Mouse (Mus musculus) heart, embryonic 11.5 days (tissue): ENCODE measurements around the gene Tulp3. TPM values are rescaled to one million over a fixed set of nuclear protein-coding genes. Genes with fewer than 3 reads are reported as not detected.

Experiments
- ATAC-seq: fragments of 200-750 bp; cut with Nextera tagmentation; replicated peaks from 2 replicates; pipeline ENCODE4 v1.8.0; 2017; ENCODE audit warnings: moderate library complexity; ENCODE audit not compliant: insufficient number of reproducible peaks, low FRiP score, low TSS enrichment
- H3K27ac ChIP-seq: fragments of 300-500 bp; sonication (generic); 2 replicates; pipeline ENCODE4 v1.5.1; 2014; ENCODE audit warnings: mild to moderate bottlenecking, low read depth, low read length
- H3K27me3 ChIP-seq: fragments of 300-500 bp; sonication (generic); 2 replicates; pipeline ENCODE4 v1.6.1; 2014; ENCODE audit warnings: mild to moderate bottlenecking, low read length, mixed read lengths; ENCODE audit not compliant: control insufficient read depth, insufficient read depth
- H3K36me3 ChIP-seq: fragments of 300-500 bp; sonication (generic); 2 replicates; pipeline ENCODE4 v1.6.1; 2014; ENCODE audit warnings: mild to moderate bottlenecking, low read length, moderate library complexity, mixed read lengths; ENCODE audit not compliant: control insufficient read depth, insufficient read depth
- H3K4me1 ChIP-seq: fragments of 300-500 bp; sonication (generic); 2 replicates; pipeline ENCODE4 v1.6.1; 2014; ENCODE audit warnings: low read length; ENCODE audit not compliant: control insufficient read depth, insufficient read depth
- H3K4me2 ChIP-seq: fragments of 300-500 bp; sonication (generic); 2 replicates; pipeline ENCODE4 v1.6.1; 2014; ENCODE audit warnings: mild to moderate bottlenecking, moderate library complexity
- H3K4me3 ChIP-seq: fragments of 300-500 bp; sonication (generic); 2 replicates; pipeline ENCODE4 v1.5.1; 2014; ENCODE audit warnings: low read depth, low read length
- H3K9ac ChIP-seq: fragments of 300-500 bp; sonication (generic); 2 replicates; pipeline ENCODE4 v1.6.1; 2014; ENCODE audit warnings: mild to moderate bottlenecking, low read depth, low read length, moderate library complexity
- H3K9me3 ChIP-seq: fragments of 300-500 bp; sonication (generic); replicated peaks from 2 replicates; pipeline ENCODE4 v1.6.1; 2016; ENCODE audit warnings: low read length; ENCODE audit not compliant: control insufficient read depth
- WGBS: fragments of 180-500 bp; shearing (Covaris S2); extraction: QIAGEN DNeasy Blood & Tissue Kit; methylation state at CpG from one replicate; pipeline ENCODE4 v1.1.7; 2014; ENCODE audit not compliant: insufficient replicate concordance; 5-methylcytosine and 5-hydroxymethylcytosine counted together
- polyA plus RNA-seq: library from polyadenylated mRNA; unstranded; fragments of >200 nt; fragmentation: Nextera tagmentation; extraction: Ambion mirVana; gene quantifications from 2 replicates; pipeline ENCODE4 v1.2.1, GENCODE M21; 2014

Tulp3 gene
- polyA plus RNA-seq, 1 experiment from 2014 or later = 14.9 TPM

DNA sequence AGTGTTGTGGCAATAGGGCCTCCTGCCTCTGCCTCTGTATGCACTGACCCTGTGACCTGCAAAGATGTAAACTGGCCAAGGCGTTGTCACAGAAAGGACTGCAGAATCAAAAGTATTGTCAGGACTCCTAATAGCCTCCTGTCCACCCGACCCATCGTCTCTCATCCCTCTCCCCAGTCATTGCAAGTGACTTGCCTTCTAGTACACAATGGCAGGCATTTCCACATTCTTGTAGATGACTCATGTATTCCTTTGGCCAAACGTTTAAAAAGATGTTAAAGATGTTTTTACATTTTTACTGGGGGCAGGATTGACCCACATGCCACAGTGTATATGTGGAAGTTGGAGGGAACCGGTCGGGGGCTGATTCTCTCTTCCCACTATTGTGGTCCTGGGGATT lies 9.1 kb upstream of the Tulp3 start:
- no peak overlapping the region for H3K4me3 ChIP-seq
- 77% methylated on average over 6 of the region's 6 CpGs for WGBS
- H3K27me3 ChIP-seq = no peaks in the 10 kb centered on the region
- no peak overlapping the region for H3K9ac ChIP-seq
- peaks cover 29% of the 10 kb centered on the region for H3K36me3 ChIP-seq
- no peaks in the 10 kb centered on the region for H3K9me3 ChIP-seq
- H3K4me1 ChIP-seq = peaks cover 11% of the 10 kb centered on the region
- no peak for ATAC-seq
- H3K27ac ChIP-seq = no peak overlapping the region
- no peak overlapping the region for H3K4me2 ChIP-seq

- peaks cover 25% of the 10 kb centered on the region for H3K36me3 ChIP-seq
- peak overlapping the region; percentile 96 for H3K4me3 ChIP-seq
- H3K9me3 ChIP-seq = no peaks in the 10 kb centered on the region
- H3K4me2 ChIP-seq = peak overlapping the region; percentile 85
- H3K27ac ChIP-seq = peak overlapping the region; percentile 96
- peak overlapping the region; percentile 86 for H3K9ac ChIP-seq
- 2% methylated on average over 46 of the region's 46 CpGs for WGBS
- H3K27me3 ChIP-seq = no peaks in the 10 kb centered on the region
- H3K4me1 ChIP-seq = peaks cover 11% of the 10 kb centered on the region
- peak; percentile 32; the same call in 1 of the 2 replicates for ATAC-seq
Observed at GRCm38 (mm10) chr6:128363007-128363825, 7.6 kb upstream of the Tulp3 start.

- peak; percentile 86 for ATAC-seq
- Histone ChIP-seq H3K9ac (peak within 1 kb of the TSS; percentile 86), H3K36me3 (peaks cover 25% of the 10 kb centered on the region), H3K27me3 (no peaks in the 10 kb centered on the region), H3K4me1 (peaks cover 11% of the 10 kb centered on the region), H3K27ac (peak within 1 kb of the TSS; percentile 96), H3K4me3 (peak within 1 kb of the TSS; percentile 96), H3K4me2 (peak within 1 kb of the TSS; percentile 85), H3K9me3 (no peaks in the 10 kb centered on the region)
- WGBS = under 1% methylated on average over 58 of the region's 76 CpGs
Observed at GRCm38 (mm10) chr6:128362381-128363006, 6.8 kb upstream of the Tulp3 start, which contains the start of the genes Rhno1 and Foxm1. TSS of gene Rhno1 (minus strand) at chr6:128362911. TSS of gene Foxm1 (plus strand) at chr6:128362967.

DNA sequence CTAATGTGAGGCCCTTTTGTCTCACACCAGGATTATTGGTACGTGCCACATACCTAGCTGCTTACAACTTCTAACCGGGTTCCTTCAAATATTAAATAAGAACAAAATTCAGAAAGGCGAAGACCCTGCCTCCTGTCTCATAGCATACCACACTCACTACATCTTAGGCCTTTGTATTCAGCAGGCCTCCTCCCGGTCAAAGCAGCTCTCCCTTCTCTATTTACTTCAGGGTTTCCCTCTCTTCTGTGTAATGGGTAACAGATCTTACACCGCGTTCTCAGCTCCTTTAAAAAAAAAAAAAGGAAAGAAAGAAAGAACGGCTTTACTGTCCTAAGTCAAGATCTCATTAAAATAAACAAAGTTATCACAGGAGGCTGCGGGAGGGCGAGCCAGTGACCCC lies 6.2 kb upstream of the Tulp3 start:
- peak overlapping the region; percentile 96 for H3K4me3 ChIP-seq
- no peaks in the 10 kb centered on the region for H3K27me3 ChIP-seq
- H3K36me3 ChIP-seq = peaks cover 20% of the 10 kb centered on the region
- peaks cover 11% of the 10 kb centered on the region for H3K4me1 ChIP-seq
- H3K9me3 ChIP-seq = no peaks in the 10 kb centered on the region
- peak overlapping the region; percentile 85 for H3K4me2 ChIP-seq
- WGBS = 18% methylated on average over 9 of the region's 9 CpGs
- peak overlapping the region; percentile 86 for H3K9ac ChIP-seq
- ATAC-seq = no peak
- H3K27ac ChIP-seq = peak overlapping the region; percentile 96

DNA sequence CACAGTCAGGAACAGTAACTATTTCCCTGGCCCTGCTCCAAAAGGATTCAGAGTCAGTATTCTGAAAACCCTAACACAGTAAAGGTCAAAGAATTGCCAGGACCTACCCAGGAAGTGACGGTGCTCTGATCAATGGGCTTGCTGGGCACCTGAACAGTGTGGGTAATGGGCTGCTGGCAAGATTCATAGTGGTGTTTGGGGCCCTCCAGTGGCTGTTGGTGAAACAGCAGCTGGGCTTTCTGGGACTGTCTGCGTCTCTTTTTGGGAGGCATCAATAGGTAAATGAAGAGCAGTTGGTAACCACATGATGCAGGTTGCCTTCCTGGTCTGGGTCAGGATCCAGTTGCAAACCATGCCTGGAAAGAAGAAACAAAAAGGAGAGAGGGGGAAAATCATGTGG lies 3.3 kb upstream of the Tulp3 start:
- Histone ChIP-seq H3K9me3 (no peaks in the 10 kb centered on the region), H3K4me2 (no peak overlapping the region), H3K27ac (no peak overlapping the region), H3K4me1 (peaks cover 14% of the 10 kb centered on the region), H3K27me3 (no peaks in the 10 kb centered on the region), H3K9ac (no peak overlapping the region), H3K36me3 (peaks cover 11% of the 10 kb centered on the region; the same call in 1 of the 2 replicates), H3K4me3 (no peak overlapping the region)
- no peak for ATAC-seq
- 41% methylated on average over 2 of the region's 2 CpGs for WGBS

- Histone ChIP-seq H3K4me3 (peak overlapping the region; percentile 65), H3K4me1 (peaks cover 4% of the 10 kb centered on the region; the same call in 1 of the 2 replicates), H3K4me2 (peak overlapping the region; percentile 84), H3K9me3 (no peaks in the 10 kb centered on the region), H3K27me3 (no peaks in the 10 kb centered on the region), H3K27ac (peak overlapping the region; percentile 73), H3K9ac (peak overlapping the region; percentile 73), H3K36me3 (peaks cover 13% of the 10 kb centered on the region; the same call in 1 of the 2 replicates)
- peak; percentile 46 for ATAC-seq
- under 1% methylated on average over 26 of the region's 28 CpGs for WGBS
Observed at GRCm38 (mm10) chr6:128355201-128355681, 410 bp downstream of the Tulp3 start.

GRCm38 (mm10) chr6:128354140-128354539 lies 1.5 kb downstream of the Tulp3 start:
- no peaks in the 10 kb centered on the region for H3K27me3 ChIP-seq
- H3K27ac ChIP-seq = no peak overlapping the region
- no peak for ATAC-seq
- H3K4me3 ChIP-seq = no peak overlapping the region
- peaks cover 13% of the 10 kb centered on the region; the same call in 1 of the 2 replicates for H3K36me3 ChIP-seq
- H3K9me3 ChIP-seq = no peaks in the 10 kb centered on the region
- H3K9ac ChIP-seq = no peak overlapping the region
- 0 out of 2 replicates have a peak, but pooled peaks cover 4% of the 10 kb centered on the region for H3K4me1 ChIP-seq
- no peak overlapping the region for H3K4me2 ChIP-seq
- 58% methylated on average over 3 of the region's 3 CpGs for WGBS

GRCm38 (mm10) chr6:128349711-128350110 lies 5.9 kb downstream of the Tulp3 start:
- WGBS = 63% methylated on average over 7 of the region's 7 CpGs
- Histone ChIP-seq H3K4me2 (no peak overlapping the region), H3K9me3 (no peaks in the 10 kb centered on the region), H3K9ac (no peak overlapping the region), H3K27me3 (no peaks in the 10 kb centered on the region), H3K27ac (no peak overlapping the region), H3K4me1 (0 out of 2 replicates have a peak, but pooled peaks cover 3% of the 10 kb centered on the region), H3K4me3 (no peak overlapping the region), H3K36me3 (0 out of 2 replicates have a peak, but pooled peaks cover 2% of the 10 kb centered on the region)
- ATAC-seq = no peak
